Mouse (Mus musculus) bone marrow, adult 2 months (tissue): ENCODE results near the gene Id2.

Experiments used
- CTCF ChIP-seq: fragments of 200-500 bp; IDR thresholded peaks from 2 replicates; pipeline ENCODE4 v1.5.1; 2011; ENCODE audit warnings: low read length, control low read depth; ENCODE audit not compliant: control insufficient read depth, insufficient read depth
- POLR2A ChIP-seq: fragments of 200-500 bp; IDR thresholded peaks from 2 replicates; pipeline ENCODE4 v1.6.1; 2011; ENCODE audit warnings: low read depth, mild to moderate bottlenecking, control low read depth, low read length, borderline replicate concordance; ENCODE audit not compliant: control insufficient read depth

GRCm38 (mm10) chr12:25120753-25121152, 23.8 kb upstream of the Id2 start:
- no peak for TF ChIP-seq CTCF
- TF ChIP-seq POLR2A: no peak
